Mouse (Mus musculus) kidney, embryonic 16.5 days (tissue): Measurements from ENCODE around the gene Swt1. TPM values are rescaled to one million over a fixed set of nuclear protein-coding genes. Genes with fewer than 3 reads are reported as not detected.

Source experiments
- ATAC-seq: fragments of 200-750 bp; cut with Nextera tagmentation; 2 replicates; pipeline ENCODE4 v1.8.0; 2017; ENCODE audit warnings: moderate TSS enrichment; ENCODE audit not compliant: low FRiP score, low TSS enrichment
- H3K27ac ChIP-seq: fragments of 300-500 bp; sonication (generic); 2 replicates; pipeline ENCODE4 v1.5.1; 2014; ENCODE audit warnings: low read length
- H3K27me3 ChIP-seq: fragments of 300-500 bp; sonication (generic); 2 replicates; pipeline ENCODE4 v1.6.1; 2014; ENCODE audit warnings: low read length, control low read depth, mixed read lengths; ENCODE audit not compliant: insufficient read depth
- H3K36me3 ChIP-seq: fragments of 300-500 bp; sonication (generic); 2 replicates; pipeline ENCODE4 v1.6.1; 2014; ENCODE audit warnings: low read length, control low read depth, mixed read lengths; ENCODE audit not compliant: insufficient read depth
- H3K4me1 ChIP-seq: fragments of 300-500 bp; sonication (generic); 2 replicates; pipeline ENCODE4 v1.6.1; 2014; ENCODE audit warnings: low read length, control low read depth, mixed read lengths; ENCODE audit not compliant: insufficient read depth
- H3K4me2 ChIP-seq: fragments of 300-500 bp; sonication (generic); replicated peaks from 2 replicates; pipeline ENCODE4 v1.6.1; 2014; ENCODE audit warnings: low read depth, low read length
- H3K4me3 ChIP-seq: fragments of 300-500 bp; sonication (generic); 2 replicates; pipeline ENCODE4 v1.5.1; 2014; ENCODE audit warnings: mild to moderate bottlenecking, low read length
- H3K9ac ChIP-seq: fragments of 300-500 bp; sonication (generic); replicated peaks from 2 replicates; pipeline ENCODE4 v1.6.1; 2014; ENCODE audit warnings: low read length
- H3K9me3 ChIP-seq: fragments of 300-500 bp; sonication (generic); 2 replicates; pipeline ENCODE4 v1.6.1; 2016; ENCODE audit warnings: low read length, control low read depth
- WGBS: fragments of 180-500 bp; shearing (Covaris S2); extraction: QIAGEN DNeasy Blood & Tissue Kit; methylation state at CpG from one replicate; pipeline ENCODE4 v1.1.7; 2014; 5-methylcytosine and 5-hydroxymethylcytosine counted together
- microRNA-seq: library from miRNA; unstranded; fragments of <30 nt; microRNA quantifications from one replicate; pipeline ENCODE4, GENCODE M21; 2016
- polyA plus RNA-seq: library from polyadenylated mRNA; unstranded; fragments of >200 nt; fragmentation: Nextera tagmentation; extraction: Ambion mirVana; gene quantifications from 2 replicates; pipeline ENCODE4 v1.2.1, GENCODE M21; 2015

The Swt1 gene
- polyA plus RNA-seq, 1 experiment from 2014 or later = 17.1 TPM

DNA sequence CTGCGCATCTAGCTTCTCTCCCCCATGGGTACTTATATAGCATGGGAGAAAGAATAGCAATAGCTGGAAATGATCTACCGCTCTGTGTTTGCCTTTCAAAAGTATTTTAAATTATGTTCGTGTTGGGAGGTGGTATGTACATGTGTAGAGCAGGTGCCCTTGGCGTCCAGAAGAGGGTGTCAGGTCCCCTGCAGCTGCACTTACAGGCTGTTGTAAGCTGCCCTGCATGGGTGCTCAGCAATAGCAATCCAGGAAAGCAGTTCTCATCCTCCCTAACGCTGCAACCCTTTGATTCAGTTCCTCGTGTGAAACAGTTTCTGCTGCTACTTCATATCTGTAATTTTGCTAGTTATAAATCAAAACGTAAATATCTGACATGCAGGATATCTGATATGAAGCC, 98.7 kb downstream of the Swt1 start:
- Histone ChIP-seq H3K27ac (no peak overlapping the region), H3K36me3 (no peaks in the 10 kb centered on the region), H3K4me2 (no peak overlapping the region), H3K4me3 (no peak overlapping the region), H3K9me3 (no peaks in the 10 kb centered on the region), H3K4me1 (no peaks in the 10 kb centered on the region), H3K27me3 (no peaks in the 10 kb centered on the region), H3K9ac (no peak overlapping the region)
- no peak for ATAC-seq
- WGBS = 52% methylated on average over 7 of the region's 7 CpGs

DNA sequence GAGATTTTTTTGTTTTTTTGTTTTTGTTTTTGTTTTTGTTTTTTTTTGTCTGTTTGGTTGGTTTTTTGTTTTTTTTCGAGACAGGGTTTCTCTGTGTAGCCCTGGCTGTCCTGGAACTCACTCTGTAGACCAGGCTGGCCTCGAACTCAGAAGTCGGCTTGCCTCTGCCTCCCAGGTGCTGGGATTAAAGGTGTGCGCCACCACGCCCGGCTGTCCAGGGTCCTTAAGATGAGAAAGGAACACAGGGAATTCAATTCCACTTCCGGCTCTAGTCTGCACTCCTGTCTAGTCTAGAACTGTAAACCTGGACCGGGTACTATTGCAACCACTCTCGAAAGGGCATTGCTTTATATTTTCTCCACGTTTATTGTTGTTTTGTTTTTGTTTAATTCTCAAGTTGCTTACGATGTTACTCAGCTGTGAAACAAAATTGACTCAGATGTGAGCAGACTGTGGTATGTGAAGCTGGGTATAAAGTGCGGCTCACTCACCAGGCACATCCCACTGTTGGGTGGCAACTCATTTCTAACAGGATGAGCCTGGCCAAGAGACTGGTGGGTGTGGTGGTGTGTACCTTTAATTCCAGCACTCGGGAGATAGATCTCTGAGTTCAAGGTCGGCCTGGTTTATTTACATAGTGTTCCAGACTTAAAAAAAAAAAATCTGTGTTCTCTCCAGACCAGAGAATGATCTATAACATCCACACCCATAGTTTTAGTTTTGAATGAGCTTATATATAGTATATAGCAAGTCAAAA, 99.7 kb downstream of the Swt1 start:
- Histone ChIP-seq H3K27ac (no peak overlapping the region), H3K9ac (no peak overlapping the region), H3K36me3 (no peaks in the 10 kb centered on the region), H3K4me3 (no peak overlapping the region), H3K9me3 (no peaks in the 10 kb centered on the region), H3K4me2 (no peak overlapping the region), H3K27me3 (no peaks in the 10 kb centered on the region), H3K4me1 (no peaks in the 10 kb centered on the region)
- 83% methylated on average over 14 of the region's 14 CpGs for WGBS
- ATAC-seq = no peak

DNA sequence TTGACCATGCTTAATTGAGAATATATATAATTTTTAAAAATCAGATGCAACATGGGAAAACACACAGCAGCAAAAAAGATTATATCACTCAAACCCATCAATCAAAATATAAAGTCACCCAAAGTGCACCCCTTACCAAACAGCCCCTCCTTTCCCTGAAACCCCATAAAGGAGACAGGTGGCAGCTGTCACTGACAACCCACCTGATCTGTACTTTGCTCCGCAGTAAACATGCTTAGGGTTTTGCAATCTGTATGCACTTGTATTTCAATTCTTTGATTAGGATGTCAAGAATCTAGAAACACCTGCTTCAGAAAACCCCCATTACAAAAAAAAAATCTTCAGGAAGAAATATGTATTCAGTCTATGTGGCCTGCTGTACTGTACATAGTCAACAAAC, 102.9 kb downstream of the Swt1 start:
- ATAC-seq = no peak
- Histone ChIP-seq H3K27me3 (no peaks in the 10 kb centered on the region), H3K4me3 (no peak overlapping the region), H3K9ac (no peak overlapping the region), H3K9me3 (no peaks in the 10 kb centered on the region), H3K4me2 (no peak overlapping the region), H3K4me1 (no peaks in the 10 kb centered on the region), H3K27ac (no peak overlapping the region), H3K36me3 (no peaks in the 10 kb centered on the region)
- 29% methylated on average over 1 of the region's 1 CpGs for WGBS

DNA sequence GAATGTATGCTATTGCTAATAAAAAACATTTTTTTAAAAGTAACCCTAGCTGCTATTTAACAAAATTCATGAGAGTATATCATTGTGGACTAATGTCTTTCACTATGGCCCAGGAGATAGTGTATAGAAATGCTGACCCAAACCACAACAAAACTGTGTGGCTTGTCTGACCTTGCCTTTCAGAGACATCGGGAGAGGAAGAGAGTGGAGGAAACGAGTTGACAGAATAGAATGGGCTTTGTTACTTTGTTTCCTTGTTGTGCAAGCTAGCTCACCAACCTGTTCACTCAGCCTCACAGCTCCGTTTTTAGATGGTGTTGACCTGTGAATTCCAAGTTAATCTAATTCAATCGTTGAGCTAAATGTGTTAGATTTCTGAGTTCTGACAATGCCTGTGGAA, 107.8 kb downstream of the Swt1 start:
- Histone ChIP-seq H3K4me1 (no peaks in the 10 kb centered on the region), H3K9me3 (no peaks in the 10 kb centered on the region), H3K4me2 (no peak overlapping the region), H3K9ac (no peak overlapping the region), H3K27me3 (no peaks in the 10 kb centered on the region), H3K36me3 (no peaks in the 10 kb centered on the region), H3K4me3 (no peak overlapping the region), H3K27ac (no peak overlapping the region)
- 73% methylated on average over 4 of the region's 4 CpGs for WGBS
- ATAC-seq = no peak

DNA sequence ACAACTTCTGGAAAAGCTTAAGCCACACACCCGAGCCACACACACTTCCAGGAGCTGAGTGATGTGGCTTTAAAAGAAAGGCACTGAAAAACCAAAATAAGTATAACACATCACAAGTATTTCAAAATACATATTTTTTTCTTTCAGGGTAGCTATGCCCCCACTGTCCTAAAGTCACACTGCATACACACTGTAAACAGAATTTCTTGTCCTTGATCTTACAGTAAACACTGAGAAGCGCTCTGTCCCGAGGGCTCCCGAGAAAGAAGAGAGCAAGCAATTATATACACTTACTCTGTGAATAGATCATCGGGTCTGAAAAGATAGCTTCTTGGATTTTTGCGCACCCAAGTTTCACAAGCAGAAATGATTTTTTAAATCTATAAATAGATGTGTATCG, 109.0 kb downstream of the Swt1 start:
- Histone ChIP-seq H3K27ac (no peak overlapping the region), H3K4me2 (no peak overlapping the region), H3K9ac (no peak overlapping the region), H3K4me1 (no peaks in the 10 kb centered on the region), H3K27me3 (no peaks in the 10 kb centered on the region), H3K36me3 (no peaks in the 10 kb centered on the region), H3K9me3 (no peaks in the 10 kb centered on the region), H3K4me3 (no peak overlapping the region)
- ATAC-seq = no peak
- 84% methylated on average over 7 of the region's 7 CpGs for WGBS

Small RNAs within 50 kb of the gene (microRNA-seq; reads per million reads assigned to microRNA genes)
- 0.63 reads per million for gene Mir7682

Other genes starting within 250 kb of the Swt1 start
- gene Gm47985, start 245.9 kb downstream of the Swt1 start, polyA plus RNA-seq = 0.25 and 0.48 TPM in 2 replicates
- gene Gm8947, start 236.1 kb downstream of the Swt1 start, polyA plus RNA-seq = 0.86 and 0.91 TPM in 2 replicates
- 0.50 TPM in 1 of 2 replicates, not detected in the other for gene Gm47995, start 230.0 kb downstream of the Swt1 start, polyA plus RNA-seq
- 1.4 and 1.9 TPM in 2 replicates for gene 3110040M04Rik, start 224.3 kb downstream of the Swt1 start, polyA plus RNA-seq
- gene Gm47996, start 218.3 kb downstream of the Swt1 start, polyA plus RNA-seq = 0.67 TPM in 2 replicates
- 534 and 540 TPM in 2 replicates for gene Ivns1abp, start 84.0 kb downstream of the Swt1 start, polyA plus RNA-seq
- 41.6 and 49.2 TPM in 2 replicates for gene Trmt1l, start 87 bp upstream of the Swt1 start, polyA plus RNA-seq
- gene Rnf2, start 72.5 kb upstream of the Swt1 start, polyA plus RNA-seq = 97.0 and 100 TPM in 2 replicates
- 11.1 and 11.8 TPM in 2 replicates for gene Fam129a, start 142.7 kb upstream of the Swt1 start, polyA plus RNA-seq